Mouse (Mus musculus) embryonic facial prominence, embryonic 12.5 days (tissue): ENCODE measurements around the gene Slc1a5. TPM values are rescaled to one million over a fixed set of nuclear protein-coding genes. Genes with fewer than 3 reads are reported as not detected.

ENCODE experiments used
- ATAC-seq: fragments of 200-750 bp; cut with Nextera tagmentation; 2 replicates; pipeline ENCODE4 v1.8.0; 2017; ENCODE audit not compliant: insufficient number of reproducible peaks, insufficient read depth, low FRiP score, low TSS enrichment
- H3K27ac ChIP-seq: fragments of 300-500 bp; sonication (generic); 2 replicates; pipeline ENCODE4 v1.5.1; 2016; ENCODE audit warnings: mild to moderate bottlenecking
- H3K27me3 ChIP-seq: fragments of 300-500 bp; sonication (generic); 2 replicates; pipeline ENCODE4 v1.6.1; 2016; ENCODE audit warnings: mild to moderate bottlenecking, moderate library complexity
- H3K36me3 ChIP-seq: fragments of 300-500 bp; sonication (generic); 2 replicates; pipeline ENCODE4 v1.6.1; 2016; ENCODE audit warnings: mild to moderate bottlenecking
- H3K4me1 ChIP-seq: fragments of 300-500 bp; sonication (generic); 2 replicates; pipeline ENCODE4 v1.6.1; 2016
- H3K4me2 ChIP-seq: fragments of 300-500 bp; sonication (generic); replicated peaks from 2 replicates; pipeline ENCODE4 v1.6.1; 2016; ENCODE audit warnings: mild to moderate bottlenecking, moderate library complexity
- H3K4me3 ChIP-seq: fragments of 300-500 bp; sonication (generic); 2 replicates; pipeline ENCODE4 v1.5.1; 2016; ENCODE audit warnings: mild to moderate bottlenecking
- H3K9ac ChIP-seq: fragments of 300-500 bp; sonication (generic); 2 replicates; pipeline ENCODE4 v1.6.1; 2016; ENCODE audit warnings: mild to moderate bottlenecking, moderate library complexity
- H3K9me3 ChIP-seq: fragments of 300-500 bp; sonication (generic); 2 replicates; pipeline ENCODE4 v1.6.1; 2016; ENCODE audit warnings: mild to moderate bottlenecking, moderate library complexity
- WGBS: fragments of 180-500 bp; shearing (Covaris S2); methylation state at CpG from one replicate; pipeline ENCODE4 v1.1.7; 2016; 5-methylcytosine and 5-hydroxymethylcytosine counted together
- polyA plus RNA-seq: library from polyadenylated mRNA; unstranded; fragments of >200 nt; fragmentation: Nextera tagmentation; extraction: Ambion mirVana; gene quantifications from 2 replicates; pipeline ENCODE4 v1.2.1, GENCODE M21; 2016

Gene Slc1a5
- polyA plus RNA-seq, 1 experiment from 2014 or later = 33.3 TPM

DNA sequence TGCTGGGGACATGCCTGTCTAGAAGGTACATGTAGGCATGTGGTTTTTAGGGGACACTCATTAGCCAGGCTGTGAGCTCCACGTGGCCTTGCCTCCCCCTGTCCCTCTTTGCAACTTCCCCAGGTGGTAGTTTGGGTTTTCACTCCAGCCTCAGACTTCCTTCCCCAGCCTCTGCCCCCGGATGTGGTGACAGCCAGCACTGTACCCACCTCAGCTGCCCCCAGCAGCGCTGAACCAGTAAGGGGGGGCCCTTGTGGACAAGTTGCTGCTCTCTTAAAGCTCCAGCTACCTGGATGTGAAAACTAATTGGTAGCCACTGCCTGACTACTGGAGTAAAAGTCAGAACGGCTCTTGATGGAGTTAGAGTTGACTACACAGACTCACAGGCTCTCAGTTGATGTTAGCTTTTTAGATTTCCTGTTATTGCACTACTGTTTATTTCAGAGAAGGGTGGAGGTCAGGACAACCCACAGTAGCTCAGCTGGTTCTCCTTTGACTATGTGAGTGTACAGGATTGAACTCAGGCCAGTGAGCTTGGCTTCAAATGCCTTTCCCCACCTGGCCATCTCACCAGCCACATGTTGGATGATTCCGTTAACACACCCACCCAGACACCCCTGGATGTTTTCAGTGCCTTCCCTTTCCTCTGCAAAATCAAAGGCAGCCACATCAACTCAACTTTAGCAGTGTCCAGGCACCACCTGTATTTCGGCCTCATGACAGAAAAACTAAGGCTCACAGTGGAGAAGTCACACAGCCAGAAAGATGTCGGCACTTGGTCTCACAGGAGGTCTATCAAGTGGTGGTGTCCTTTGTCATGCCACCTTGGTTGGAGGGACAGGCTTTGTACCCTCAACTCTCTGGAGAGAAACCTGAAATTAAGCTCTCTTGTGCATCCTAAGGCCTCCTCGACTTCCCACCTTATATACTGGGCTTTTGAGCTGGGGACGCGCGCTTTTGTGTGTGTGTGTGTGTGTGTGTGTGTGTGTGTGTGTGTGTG is 60.7 kb downstream of the Slc1a5 start:
- no peak for ATAC-seq
- Histone ChIP-seq H3K4me2 (peak overlapping the region; percentile 98), H3K4me1 (peaks cover 23% of the 10 kb centered on the region), H3K9ac (peak overlapping the region; percentile 81), H3K27me3 (no peaks in the 10 kb centered on the region), H3K9me3 (no peaks in the 10 kb centered on the region), H3K36me3 (peaks cover 46% of the 10 kb centered on the region), H3K27ac (peak overlapping the region; percentile 89), H3K4me3 (peak overlapping the region; percentile 63)
- WGBS = 43% methylated on average over 11 of the region's 11 CpGs

DNA sequence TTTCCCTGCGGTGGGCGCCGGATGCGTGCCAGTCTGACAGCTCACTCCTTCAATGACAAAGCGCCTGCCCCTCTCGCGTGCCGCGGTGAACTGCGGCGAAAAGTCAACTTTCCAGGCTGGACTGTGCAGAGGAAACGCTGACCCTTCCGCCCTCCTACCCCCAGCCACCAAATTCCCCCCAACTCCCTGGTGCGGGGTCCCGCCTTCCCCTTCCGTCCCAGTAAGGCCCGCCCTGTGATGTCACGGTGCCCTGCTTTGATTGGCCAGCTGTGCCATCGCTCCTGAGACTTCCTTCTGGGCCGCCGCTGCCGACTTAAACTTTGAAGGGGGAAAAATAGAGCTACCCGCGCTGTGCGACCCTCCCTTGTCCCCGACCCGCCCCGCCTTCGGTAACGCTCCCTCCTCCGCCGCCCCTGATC is 61.5 kb downstream of the Slc1a5 start, which contains the start of gene Prkd2:
Gene Prkd2, plus strand, starts transcription at position 258 of the 419 bp plus-strand sequence.
- H3K4me3 ChIP-seq = peak within 1 kb of the TSS; percentile 63
- peak within 1 kb of the TSS; percentile 89 for H3K27ac ChIP-seq
- H3K36me3 ChIP-seq = peaks cover 38% of the 10 kb centered on the region
- WGBS = under 1% methylated on average over 27 of the region's 32 CpGs
- peak; percentile 69 for ATAC-seq
- no peaks in the 10 kb centered on the region for H3K9me3 ChIP-seq
- H3K9ac ChIP-seq = peak within 1 kb of the TSS; percentile 81
- peaks cover 23% of the 10 kb centered on the region for H3K4me1 ChIP-seq
- H3K4me2 ChIP-seq = peak within 1 kb of the TSS; percentile 98
- H3K27me3 ChIP-seq = no peaks in the 10 kb centered on the region

GRCm38 (mm10) chr7:16843441-16844171 is 62.5 kb downstream of the Slc1a5 start:
- Histone ChIP-seq H3K9ac (peak overlapping the region; percentile 81), H3K36me3 (peaks cover 29% of the 10 kb centered on the region)
- WGBS = 1% methylated on average over 33 of the region's 33 CpGs

GRCm38 (mm10) chr7:16844696-16845071 is 63.5 kb downstream of the Slc1a5 start:
- WGBS = 51% methylated on average over 3 of the region's 3 CpGs
- H3K9ac ChIP-seq = peak overlapping the region; percentile 31; the same call in 1 of the 2 replicates
- 0 out of 2 replicates have a peak overlapping the region, but pooled peaks have one; percentile 57 for H3K27ac ChIP-seq
- H3K9me3 ChIP-seq = no peaks in the 10 kb centered on the region
- peaks cover 23% of the 10 kb centered on the region for H3K4me1 ChIP-seq
- peak overlapping the region; percentile 63; the same call in 1 of the 2 replicates for H3K4me3 ChIP-seq
- no peak for ATAC-seq
- H3K27me3 ChIP-seq = no peaks in the 10 kb centered on the region
- peaks cover 29% of the 10 kb centered on the region for H3K36me3 ChIP-seq
- H3K4me2 ChIP-seq = peak overlapping the region; percentile 98

More at GRCm38 (mm10) chr7:16843441-16844171, 62.5 kb downstream of the Slc1a5 start:
- H3K4me1 ChIP-seq = peaks cover 23% of the 10 kb centered on the region
- H3K4me2 ChIP-seq = peak overlapping the region; percentile 98
- H3K27me3 ChIP-seq = no peaks in the 10 kb centered on the region
- H3K4me3 ChIP-seq = peak overlapping the region; percentile 63
- ATAC-seq = no peak
- H3K9me3 ChIP-seq = no peaks in the 10 kb centered on the region
- peak overlapping the region; percentile 89 for H3K27ac ChIP-seq

DNA sequence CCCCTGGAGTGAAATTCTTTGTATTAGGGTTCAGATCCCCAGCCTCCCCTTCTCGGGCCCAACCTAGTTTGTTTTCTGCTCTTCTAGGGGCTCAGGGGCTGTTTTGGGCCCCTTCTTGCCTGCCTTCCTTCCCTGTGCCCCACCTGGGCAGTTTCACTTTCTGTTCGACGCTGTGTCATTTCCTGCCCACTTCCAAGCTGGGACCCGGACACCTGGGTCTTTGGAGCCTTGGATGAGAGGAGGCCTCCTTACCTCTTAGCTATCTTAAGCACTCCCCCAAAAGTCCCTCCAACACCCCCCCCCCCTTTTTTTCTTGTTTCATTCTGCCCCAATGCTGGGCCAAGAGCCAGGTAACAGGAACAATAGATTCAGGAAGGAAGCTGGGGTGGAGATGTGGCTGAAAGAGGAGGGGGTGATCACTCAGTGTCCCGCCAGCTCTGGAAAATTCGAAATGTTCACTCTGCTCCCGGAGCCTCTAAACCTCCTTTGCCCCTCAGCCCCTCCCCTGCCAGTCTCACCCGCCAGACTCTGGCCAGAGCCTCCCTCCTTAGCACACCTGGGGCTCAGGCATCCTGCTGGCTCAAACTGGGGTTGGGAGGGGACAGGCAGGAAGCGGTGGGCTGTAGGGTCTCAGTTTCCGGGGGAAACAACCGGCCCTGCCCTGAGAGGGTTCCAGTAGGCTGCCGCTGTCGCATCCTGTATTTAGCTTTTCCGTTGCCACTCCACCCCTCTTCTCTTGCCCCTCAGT is 64.1 kb downstream of the Slc1a5 start:
- Histone ChIP-seq H3K4me3 (peak overlapping the region; percentile 63; the same call in 1 of the 2 replicates), H3K27ac (peak overlapping the region; percentile 57; the same call in 1 of the 2 replicates), H3K9me3 (no peaks in the 10 kb centered on the region), H3K9ac (peak overlapping the region; percentile 31), H3K4me1 (peaks cover 23% of the 10 kb centered on the region), H3K27me3 (no peaks in the 10 kb centered on the region), H3K4me2 (peak overlapping the region; percentile 98), H3K36me3 (peaks cover 29% of the 10 kb centered on the region)
- WGBS = 30% methylated on average over 14 of the region's 14 CpGs
- no peak for ATAC-seq

DNA sequence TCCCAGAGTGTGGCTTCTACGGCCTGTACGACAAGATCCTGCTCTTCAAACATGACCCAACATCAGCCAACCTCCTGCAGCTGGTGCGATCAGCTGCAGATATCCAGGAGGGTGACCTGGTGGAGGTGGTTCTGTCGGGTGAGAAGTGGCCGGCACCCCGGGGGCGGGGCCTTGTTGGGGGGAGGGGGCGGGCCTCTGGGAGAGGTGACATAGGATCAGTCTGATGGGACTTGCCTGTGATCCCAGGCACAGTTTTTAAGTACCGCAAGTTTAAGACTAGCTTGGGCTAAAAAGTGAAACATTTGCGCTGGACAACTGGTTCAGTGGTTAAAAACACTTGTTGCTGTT is 64.7 kb downstream of the Slc1a5 start:
- ATAC-seq = no peak
- peaks cover 23% of the 10 kb centered on the region for H3K4me1 ChIP-seq
- peak overlapping the region; percentile 98 for H3K4me2 ChIP-seq
- peaks cover 29% of the 10 kb centered on the region for H3K36me3 ChIP-seq
- no peaks in the 10 kb centered on the region for H3K9me3 ChIP-seq
- WGBS = 28% methylated on average over 10 of the region's 10 CpGs
- peak overlapping the region; percentile 63; the same call in 1 of the 2 replicates for H3K4me3 ChIP-seq
- peak overlapping the region; percentile 57; the same call in 1 of the 2 replicates for H3K27ac ChIP-seq
- no peaks in the 10 kb centered on the region for H3K27me3 ChIP-seq
- H3K9ac ChIP-seq = peak overlapping the region; percentile 30

GRCm38 (mm10) chr7:16846775-16847174 is 65.6 kb downstream of the Slc1a5 start:
- H3K9ac ChIP-seq = no peak overlapping the region
- 96% methylated on average over 5 of the region's 5 CpGs for WGBS
- peaks cover 23% of the 10 kb centered on the region for H3K4me1 ChIP-seq
- H3K27ac ChIP-seq = no peak overlapping the region
- ATAC-seq = no peak
- H3K27me3 ChIP-seq = no peaks in the 10 kb centered on the region
- peaks cover 26% of the 10 kb centered on the region for H3K36me3 ChIP-seq
- H3K4me2 ChIP-seq = no peak overlapping the region
- no peaks in the 10 kb centered on the region for H3K9me3 ChIP-seq
- H3K4me3 ChIP-seq = no peak overlapping the region

GRCm38 (mm10) chr7:16847507-16847906 is 66.4 kb downstream of the Slc1a5 start:
- H3K36me3 ChIP-seq = peaks cover 27% of the 10 kb centered on the region
- no peak for ATAC-seq
- no peak overlapping the region for H3K9ac ChIP-seq
- WGBS = 85% methylated on average over 19 of the region's 19 CpGs
- H3K4me1 ChIP-seq = peaks cover 23% of the 10 kb centered on the region
- no peaks in the 10 kb centered on the region for H3K27me3 ChIP-seq
- no peaks in the 10 kb centered on the region for H3K9me3 ChIP-seq
- H3K27ac ChIP-seq = no peak overlapping the region
- no peak overlapping the region for H3K4me3 ChIP-seq
- no peak overlapping the region for H3K4me2 ChIP-seq

Other genes with a start within 250 kb of the Slc1a5 start
- gene Arhgap35, start 166.3 kb upstream of the Slc1a5 start, polyA plus RNA-seq = 32.2 and 32.6 TPM in 2 replicates
- gene Ceacam15, start 105.6 kb upstream of the Slc1a5 start, polyA plus RNA-seq = not detected in 2 replicates
- gene Ceacam9, start 59.4 kb upstream of the Slc1a5 start, polyA plus RNA-seq = not detected in 2 replicates
- gene Ap2s1, start 42.9 kb upstream of the Slc1a5 start, polyA plus RNA-seq = 261 and 274 TPM in 2 replicates
- gene Strn4, start 34.5 kb downstream of the Slc1a5 start, polyA plus RNA-seq = 149 and 152 TPM in 2 replicates
- gene Fkrp, start 35.4 kb downstream of the Slc1a5 start, polyA plus RNA-seq = 31.4 and 33.6 TPM in 2 replicates
- 15.3 and 16.8 TPM in 2 replicates for gene Prkd2, start 61.6 kb downstream of the Slc1a5 start, polyA plus RNA-seq
- gene Dact3, start 94.0 kb downstream of the Slc1a5 start, polyA plus RNA-seq = 13.4 and 14.6 TPM in 2 replicates
- 21.5 and 22.7 TPM in 2 replicates for gene Gng8, start 110.4 kb downstream of the Slc1a5 start, polyA plus RNA-seq
- 1.7 and 2.2 TPM in 2 replicates for gene Ptgir, start 125.2 kb downstream of the Slc1a5 start, polyA plus RNA-seq
- gene Calm3, start 142.8 kb downstream of the Slc1a5 start, polyA plus RNA-seq = 123 and 134 TPM in 2 replicates
- 15.9 and 16.6 TPM in 2 replicates for gene Pnmal2, start 163.3 kb downstream of the Slc1a5 start, polyA plus RNA-seq
- 2.8 and 3.6 TPM in 2 replicates for gene Pnmal1, start 178.3 kb downstream of the Slc1a5 start, polyA plus RNA-seq
- gene Gm42372, start 201.7 kb downstream of the Slc1a5 start, polyA plus RNA-seq = 0.36 and 0.41 TPM in 2 replicates
- gene Ccdc8, start 211.4 kb downstream of the Slc1a5 start, polyA plus RNA-seq = 21.6 and 26.2 TPM in 2 replicates
- gene Ppp5c, start 246.6 kb downstream of the Slc1a5 start, polyA plus RNA-seq = 110 TPM in 2 replicates